Mouse (Mus musculus) hindbrain, postnatal 0 days (tissue): ENCODE results near the gene Cdca7. TPM values are rescaled to one million over a fixed set of nuclear protein-coding genes. Genes with fewer than 3 reads are reported as not detected.

Experiments used
- ATAC-seq: fragments of 200-750 bp; cut with Nextera tagmentation; 2 replicates; pipeline ENCODE4 v1.8.0; 2017; ENCODE audit warnings: mild to moderate bottlenecking, moderate TSS enrichment, moderate library complexity
- DNase-seq: peaks from one replicate; pipeline ENCODE4 v3.0.0-alpha.2; 2015; ENCODE audit warnings: low spot score
- H3K27ac ChIP-seq: fragments of 300-500 bp; sonication (generic); 2 replicates; pipeline ENCODE4 v1.5.1; 2014; ENCODE audit warnings: mild to moderate bottlenecking
- H3K27me3 ChIP-seq: fragments of 300-500 bp; sonication (generic); 2 replicates; pipeline ENCODE4 v1.6.1; 2014; ENCODE audit warnings: low read length, mixed read lengths; ENCODE audit not compliant: insufficient read depth
- H3K36me3 ChIP-seq: fragments of 300-500 bp; sonication (generic); 2 replicates; pipeline ENCODE4 v1.6.1; 2014; ENCODE audit warnings: low read length, mixed read lengths; ENCODE audit not compliant: insufficient read depth
- H3K4me1 ChIP-seq: fragments of 300-500 bp; sonication (generic); 2 replicates; pipeline ENCODE4 v1.6.1; 2014; ENCODE audit warnings: antibody characterized with exemption, low read length, mixed read lengths; ENCODE audit not compliant: insufficient read depth
- H3K4me2 ChIP-seq: fragments of 300-500 bp; sonication (generic); 2 replicates; pipeline ENCODE4 v1.6.1; 2014; ENCODE audit warnings: low read depth, mild to moderate bottlenecking, low read length, moderate library complexity, mixed read lengths
- H3K4me3 ChIP-seq: fragments of 300-500 bp; sonication (generic); 2 replicates; pipeline ENCODE4 v1.5.1; 2014; ENCODE audit warnings: low read length
- H3K9ac ChIP-seq: fragments of 300-500 bp; sonication (generic); replicated peaks from 2 replicates; pipeline ENCODE4 v1.6.1; 2014; ENCODE audit warnings: mild to moderate bottlenecking, low read length, moderate library complexity, mixed read lengths
- H3K9me3 ChIP-seq: fragments of 300-500 bp; sonication (generic); 2 replicates; pipeline ENCODE4 v1.6.1; 2016; ENCODE audit warnings: low read length, mixed read lengths
- CTCF ChIP-seq: IDR thresholded peaks from 2 replicates; pipeline ENCODE4 v1.5.1; 2016; ENCODE audit warnings: antibody characterized with exemption, control low read depth, low read depth
- WGBS: fragments of 180-500 bp; shearing (Covaris S2); extraction: QIAGEN DNeasy Blood & Tissue Kit; methylation state at CpG from one replicate; pipeline ENCODE4 v1.1.7; 2014; 5-methylcytosine and 5-hydroxymethylcytosine counted together
- polyA plus RNA-seq: library from polyadenylated mRNA; unstranded; fragments of >200 nt; fragmentation: Nextera tagmentation; extraction: Ambion mirVana; gene quantifications from 2 replicates; pipeline ENCODE4 v1.2.1, GENCODE M21; 2015
- total RNA-seq: library from RNA; depleted of rRNA; stranded (reverse); fragments of >200 nt; gene quantifications from 2 replicates; pipeline ENCODE4 v1.2.3, GENCODE M21; 2014; rRNA removed

Gene Cdca7
- total RNA-seq, result 17.5 and 21.3 TPM in 2 replicates
- polyA plus RNA-seq, result 12.8 and 14.4 TPM in 2 replicates

DNA sequence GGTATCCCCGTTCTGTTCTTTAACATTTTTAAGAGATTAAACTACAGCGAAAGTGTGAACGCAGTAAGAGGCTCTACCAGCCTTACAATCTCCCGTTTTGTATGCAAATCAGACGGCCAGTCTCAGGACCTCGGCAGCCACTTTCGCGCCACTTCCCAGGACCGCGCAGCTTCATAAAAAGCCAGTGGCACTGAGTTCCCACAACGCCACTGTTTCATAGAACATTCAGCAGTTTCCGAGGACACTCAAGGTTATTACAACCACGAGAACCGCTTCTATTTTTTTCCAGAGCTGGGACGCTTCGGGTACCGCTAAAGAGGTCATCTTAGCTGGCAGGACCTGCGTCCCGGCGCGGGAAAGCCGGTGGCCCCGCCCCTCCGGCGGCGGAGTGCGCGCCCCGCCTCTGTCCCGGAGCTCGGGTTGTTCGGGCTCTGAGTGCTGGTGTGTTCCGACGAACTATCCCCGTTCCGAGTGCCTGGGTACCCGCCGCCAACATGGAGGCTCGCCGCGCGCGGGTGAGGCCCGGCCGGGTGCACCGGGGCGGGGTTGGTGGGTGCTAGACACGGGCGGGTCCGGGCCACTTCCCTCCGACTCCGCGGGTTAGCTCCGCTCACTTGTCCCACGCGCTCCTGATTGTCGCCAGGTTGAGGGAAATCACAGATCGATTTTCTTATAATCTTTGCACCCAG is at the start of gene Cdca7:
Cdca7 (plus strand) TSS at position 363 of the 689 bp plus-strand sequence.
- ATAC-seq (peak; percentile 90), DNase-seq (peak; percentile 76)
- no peaks in the 10 kb centered on the region for H3K36me3 ChIP-seq
- peaks cover 12% of the 10 kb centered on the region; the same call in 1 of the 2 replicates for H3K4me1 ChIP-seq
- H3K4me2 ChIP-seq, result peak within 1 kb of the TSS; percentile 98
- no peaks in the 10 kb centered on the region for H3K9me3 ChIP-seq
- H3K4me3 ChIP-seq, result peak within 1 kb of the TSS; percentile 77
- peak within 1 kb of the TSS; percentile 55 for H3K9ac ChIP-seq
- peak within 1 kb of the TSS; percentile 55; the same call in 1 of the 2 replicates for H3K27ac ChIP-seq
- TF ChIP-seq CTCF, result no peak
- WGBS, result 0% methylated on average over 54 of the region's 58 CpGs
- no peaks in the 10 kb centered on the region for H3K27me3 ChIP-seq

DNA sequence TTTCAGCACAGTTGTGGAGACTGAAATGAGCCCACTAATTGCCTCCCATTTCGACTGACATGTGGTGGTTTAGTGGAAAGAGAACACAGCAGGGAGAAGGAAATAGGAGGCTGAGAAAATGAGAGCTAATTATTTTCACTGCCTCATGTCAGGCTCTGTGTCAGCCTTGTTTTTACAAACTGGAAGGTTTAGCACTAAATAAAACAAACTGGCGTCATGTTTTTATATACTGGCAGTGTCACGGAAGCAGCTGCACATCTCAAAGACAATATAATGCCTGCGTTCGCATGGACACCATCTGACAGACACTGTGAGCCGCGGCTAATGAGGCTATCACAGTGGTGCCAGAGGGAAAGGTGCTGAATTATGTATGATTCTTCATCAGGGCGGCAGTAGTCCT is 49.2 kb upstream of the Cdca7 start:
- no peaks in the 10 kb centered on the region for H3K27me3 ChIP-seq
- ATAC-seq (peak; percentile 72), DNase-seq (peak; percentile 64)
- TF ChIP-seq CTCF, result no peak
- H3K4me1 ChIP-seq, result no peaks in the 10 kb centered on the region
- no peak overlapping the region; the same call in 1 of the 2 replicates for H3K27ac ChIP-seq
- H3K9ac ChIP-seq, result no peak overlapping the region; the same call in 1 of the 2 replicates
- peak overlapping the region; percentile 52 for H3K4me2 ChIP-seq
- no peaks in the 10 kb centered on the region for H3K36me3 ChIP-seq
- 11% methylated on average over 8 of the region's 8 CpGs for WGBS
- peak overlapping the region; percentile 10 for H3K4me3 ChIP-seq
- no peaks in the 10 kb centered on the region for H3K9me3 ChIP-seq

DNA sequence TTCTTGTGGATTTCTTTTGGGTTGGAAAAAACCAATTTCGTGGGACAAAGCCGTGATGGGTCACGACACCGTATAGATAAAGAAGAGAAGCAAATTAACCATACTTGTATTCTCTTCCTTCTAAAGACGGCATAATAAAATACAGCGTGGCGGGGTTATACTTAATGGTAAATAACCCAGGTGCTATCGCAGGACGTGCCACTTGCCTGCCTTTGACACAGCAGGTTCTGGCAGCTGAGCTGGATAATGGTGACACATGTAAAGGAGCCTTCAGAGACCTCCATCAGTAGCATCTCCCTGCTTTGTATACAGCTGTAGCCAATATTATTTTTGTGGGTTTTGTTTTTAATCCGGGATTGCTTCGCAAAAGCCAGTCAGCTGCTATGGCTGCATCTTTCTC is 48.7 kb upstream of the Cdca7 start:
- ATAC-seq (no peak), DNase-seq (peak; percentile 45)
- Histone ChIP-seq H3K27me3 (no peaks in the 10 kb centered on the region), H3K4me3 (peak overlapping the region; percentile 10), H3K9ac (no peak overlapping the region; the same call in 1 of the 2 replicates), H3K27ac (no peak overlapping the region), H3K4me1 (no peaks in the 10 kb centered on the region), H3K4me2 (peak overlapping the region; percentile 52), H3K9me3 (no peaks in the 10 kb centered on the region), H3K36me3 (no peaks in the 10 kb centered on the region)
- 31% methylated on average over 11 of the region's 11 CpGs for WGBS
- TF ChIP-seq CTCF, result no peak

DNA sequence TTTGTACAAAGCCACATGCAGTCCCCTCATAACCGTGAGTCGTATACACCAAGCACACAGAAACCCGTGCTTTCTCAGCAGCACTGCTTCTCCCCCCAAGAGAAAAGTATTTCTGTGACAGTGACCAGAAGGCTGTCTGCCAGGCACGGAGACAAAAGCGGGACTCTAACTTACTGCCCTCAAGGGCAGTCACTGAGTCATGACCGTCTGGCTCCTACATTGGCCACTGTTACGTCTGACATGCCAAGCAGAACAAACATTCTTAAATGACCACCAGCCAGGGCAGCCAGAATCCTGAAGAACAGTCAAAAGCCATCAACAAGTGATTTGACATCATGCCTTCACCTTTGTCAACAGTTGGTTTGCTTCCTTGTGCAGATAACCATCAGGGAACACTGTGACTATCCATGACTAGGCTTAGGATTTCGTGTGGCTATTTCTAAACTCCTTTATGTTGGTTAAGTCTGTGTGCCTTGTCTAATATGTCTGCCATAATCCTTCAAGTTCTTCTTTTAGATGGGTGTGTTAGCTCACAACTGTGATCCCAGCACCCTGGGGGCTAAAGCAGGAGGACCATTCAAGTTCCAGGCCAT is 36.9 kb upstream of the Cdca7 start:
- no peaks in the 10 kb centered on the region for H3K36me3 ChIP-seq
- no peaks in the 10 kb centered on the region for H3K4me1 ChIP-seq
- no peak for ATAC-seq
- H3K27me3 ChIP-seq, result no peaks in the 10 kb centered on the region
- H3K27ac ChIP-seq, result no peak overlapping the region
- DNase-seq, result no peak
- no peak overlapping the region for H3K4me3 ChIP-seq
- H3K4me2 ChIP-seq, result no peak overlapping the region
- no peak for TF ChIP-seq CTCF
- 78% methylated on average over 8 of the region's 8 CpGs for WGBS
- no peak overlapping the region for H3K9ac ChIP-seq
- H3K9me3 ChIP-seq, result no peaks in the 10 kb centered on the region

GRCm38 (mm10) chr2:72441010-72441409 is 34.9 kb upstream of the Cdca7 start:
- WGBS, result 52% methylated on average over 9 of the region's 9 CpGs
- DNase-seq (peak; percentile 3), ATAC-seq (no peak)
- no peak overlapping the region for H3K4me2 ChIP-seq
- no peaks in the 10 kb centered on the region for H3K36me3 ChIP-seq
- no peak overlapping the region for H3K9ac ChIP-seq
- TF ChIP-seq CTCF, result no peak
- H3K27me3 ChIP-seq, result no peaks in the 10 kb centered on the region
- no peaks in the 10 kb centered on the region for H3K9me3 ChIP-seq
- H3K27ac ChIP-seq, result no peak overlapping the region
- no peak overlapping the region for H3K4me3 ChIP-seq
- no peaks in the 10 kb centered on the region for H3K4me1 ChIP-seq

DNA sequence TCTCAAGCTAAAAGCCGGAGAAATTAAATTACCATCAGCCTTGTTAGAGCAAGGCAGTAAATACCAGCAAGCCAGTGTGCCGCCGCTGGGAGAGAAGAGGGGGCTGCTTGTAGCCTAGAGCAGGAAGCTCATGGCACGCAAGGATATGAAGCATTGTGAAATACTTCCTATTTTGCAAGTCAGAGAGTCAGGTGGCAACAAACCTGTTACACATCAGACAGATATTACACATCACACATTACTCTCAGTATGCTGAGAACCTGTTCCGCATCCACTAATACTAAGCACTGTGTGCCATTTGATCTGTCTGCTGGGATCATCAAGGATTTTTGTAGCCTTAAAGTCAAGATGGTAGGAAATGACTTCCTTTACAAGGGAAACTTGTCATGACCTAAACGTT is 33.1 kb upstream of the Cdca7 start:
- no peaks in the 10 kb centered on the region for H3K9me3 ChIP-seq
- no peak for TF ChIP-seq CTCF
- H3K9ac ChIP-seq, result no peak overlapping the region
- H3K27me3 ChIP-seq, result no peaks in the 10 kb centered on the region
- ATAC-seq, result no peak
- no peak for DNase-seq
- H3K27ac ChIP-seq, result no peak overlapping the region
- H3K4me1 ChIP-seq, result no peaks in the 10 kb centered on the region
- 92% methylated on average over 6 of the region's 6 CpGs for WGBS
- no peak overlapping the region for H3K4me2 ChIP-seq
- H3K36me3 ChIP-seq, result no peaks in the 10 kb centered on the region
- no peak overlapping the region for H3K4me3 ChIP-seq

GRCm38 (mm10) chr2:72443960-72444359 is 32.0 kb upstream of the Cdca7 start:
- no peak for TF ChIP-seq CTCF
- Histone ChIP-seq H3K36me3 (no peaks in the 10 kb centered on the region), H3K9ac (no peak overlapping the region), H3K27me3 (no peaks in the 10 kb centered on the region), H3K4me3 (no peak overlapping the region), H3K27ac (no peak overlapping the region), H3K4me2 (no peak overlapping the region), H3K4me1 (no peaks in the 10 kb centered on the region), H3K9me3 (no peaks in the 10 kb centered on the region)
- DNase-seq, result no peak
- ATAC-seq, result no peak
- 85% methylated on average over 3 of the region's 3 CpGs for WGBS
